Mouse (Mus musculus): ENCODE results near the gene St6galnac3. TPM values are rescaled to one million over a fixed set of nuclear protein-coding genes. Genes with fewer than 3 reads are reported as not detected.
"Not testable (repeated sequence)": the region's sequence is repeated elsewhere in the genome, so short reads cannot be mapped to it uniquely, and the experiment has no call there.

Gene St6galnac3
- polyA plus RNA-seq, 1 experiment: not detected

DNA sequence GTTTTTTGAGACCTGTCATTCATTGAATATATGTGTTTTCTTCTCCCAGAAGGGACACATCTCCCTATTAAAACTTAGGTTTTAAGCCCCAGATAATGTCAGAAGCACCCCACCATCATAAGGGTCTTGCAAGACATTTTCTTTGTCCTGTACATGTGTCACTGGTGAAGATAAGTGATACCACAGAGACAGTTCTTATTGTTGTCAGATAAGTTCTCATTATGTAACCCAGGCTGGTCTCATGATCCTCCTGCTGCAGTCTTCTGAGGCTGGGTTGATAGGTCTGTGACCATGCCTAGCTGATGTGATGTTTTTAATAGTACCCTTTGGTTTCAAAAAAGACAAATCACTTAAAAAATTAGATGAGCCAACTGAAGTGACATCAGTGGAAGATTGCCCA, 40.2 kb upstream of the St6galnac3 start:
- TF ChIP-seq CTCF (IDR thresholded peaks at IDR 0.05; ENCODE audit: control insufficient read depth, insufficient read depth, insufficient read length) (no peak), CEBPB (IDR thresholded peaks at IDR 0.05; ENCODE audit: low read depth) (no peak), MAX (IDR thresholded peaks at IDR 0.05) (no peak), FOSL1 (IDR thresholded peaks at IDR 0.05; ENCODE audit: insufficient read depth, low read length, poor library complexity, severe bottlenecking) (no peak), MYOG (IDR thresholded peaks at IDR 0.05; ENCODE audit: control insufficient read depth, extremely low read depth, insufficient read length) (no peak), MYOD1 (IDR thresholded peaks at IDR 0.05; ENCODE audit: control insufficient read depth, insufficient read length, low read depth) (no peak), USF1 (IDR thresholded peaks at IDR 0.05; ENCODE audit: low read depth) (no peak)
- Histone ChIP-seq H3ac (ENCODE audit: control insufficient read depth, insufficient read length, low read depth) (no peak overlapping the region), H3K79me3 (ENCODE audit: low read depth) (no peaks in the 10 kb centered on the region), H3K79me2 (ENCODE audit: control insufficient read depth, insufficient read depth) (no peaks in the 10 kb centered on the region), H3K27me3 (ENCODE audit: control insufficient read depth, insufficient read depth, insufficient read length) (no peaks in the 10 kb centered on the region), H3K36me3 (ENCODE audit: control insufficient read depth, insufficient read depth) (no peaks in the 10 kb centered on the region), H3K4me3 (ENCODE audit: insufficient read depth, poor library complexity, severe bottlenecking) (no peak overlapping the region)

DNA sequence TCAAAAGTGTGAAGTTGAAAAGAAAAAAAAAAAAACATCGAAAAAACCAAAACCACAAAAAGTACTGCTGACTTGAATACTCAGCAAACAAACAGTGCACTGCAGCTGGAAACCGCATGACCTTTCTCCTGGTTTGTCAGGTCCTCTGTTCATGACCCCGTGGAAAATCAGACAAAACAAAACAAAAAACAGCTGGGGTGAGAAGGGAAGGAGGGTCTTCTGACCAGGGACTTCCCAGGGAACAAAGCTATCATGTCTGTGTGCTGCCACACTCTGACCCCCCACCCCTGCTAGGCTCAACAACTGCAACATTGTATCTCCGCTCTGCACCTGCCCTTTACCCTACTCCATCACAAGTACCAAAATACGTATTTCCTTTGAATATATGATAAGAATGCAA, 39.8 kb upstream of the St6galnac3 start:
- no peak overlapping the region for H3K4me3 ChIP-seq (ENCODE audit: insufficient read depth, poor library complexity, severe bottlenecking)
- TF ChIP-seq MYOD1 (IDR thresholded peaks at IDR 0.05; ENCODE audit: control insufficient read depth, insufficient read length, low read depth): no peak
- TF ChIP-seq CEBPB (IDR thresholded peaks at IDR 0.05; ENCODE audit: low read depth): no peak
- no peak for TF ChIP-seq USF1 (IDR thresholded peaks at IDR 0.05; ENCODE audit: low read depth)
- TF ChIP-seq CTCF (IDR thresholded peaks at IDR 0.05; ENCODE audit: control insufficient read depth, insufficient read depth, insufficient read length): no peak
- TF ChIP-seq MAX (IDR thresholded peaks at IDR 0.05): no peak
- no peak for TF ChIP-seq MYOG (IDR thresholded peaks at IDR 0.05; ENCODE audit: control insufficient read depth, extremely low read depth, insufficient read length)
- no peak for TF ChIP-seq FOSL1 (IDR thresholded peaks at IDR 0.05; ENCODE audit: insufficient read depth, low read length, poor library complexity, severe bottlenecking)
- H3ac ChIP-seq (ENCODE audit: control insufficient read depth, insufficient read length, low read depth): no peak overlapping the region
- no peaks in the 10 kb centered on the region for H3K79me3 ChIP-seq (ENCODE audit: low read depth)
- no peaks in the 10 kb centered on the region for H3K79me2 ChIP-seq (ENCODE audit: control insufficient read depth, insufficient read depth)
- H3K36me3 ChIP-seq (ENCODE audit: control insufficient read depth, insufficient read depth): no peaks in the 10 kb centered on the region
- no peaks in the 10 kb centered on the region for H3K27me3 ChIP-seq (ENCODE audit: control insufficient read depth, insufficient read depth, insufficient read length)

DNA sequence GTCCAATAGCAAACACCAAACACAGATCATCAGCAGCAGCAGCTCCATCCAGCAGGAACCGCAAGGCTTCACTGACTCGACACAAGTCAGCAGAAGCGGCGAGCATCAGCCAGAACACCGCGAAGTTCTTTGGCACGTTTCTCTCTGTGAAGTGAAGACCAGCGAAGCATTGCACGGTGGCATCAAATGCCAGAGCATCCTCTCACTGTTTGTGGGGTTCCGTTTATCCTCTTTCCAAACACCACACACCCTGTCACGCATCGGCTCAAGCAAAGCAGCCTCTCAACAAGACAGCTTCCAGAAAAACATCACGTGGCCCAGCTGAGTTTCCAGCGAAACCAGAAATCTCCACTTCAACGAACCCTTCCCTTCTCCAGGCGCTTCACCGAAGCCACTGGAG, 36.2 kb upstream of the St6galnac3 start:
- no peaks in the 10 kb centered on the region for H3K27me3 ChIP-seq (ENCODE audit: control insufficient read depth, insufficient read depth, insufficient read length)
- H3K36me3 ChIP-seq (ENCODE audit: control insufficient read depth, insufficient read depth): no peaks in the 10 kb centered on the region
- no peaks in the 10 kb centered on the region for H3K79me3 ChIP-seq (ENCODE audit: low read depth)
- no peaks in the 10 kb centered on the region for H3K79me2 ChIP-seq (ENCODE audit: control insufficient read depth, insufficient read depth)
- no peak overlapping the region for H3ac ChIP-seq (ENCODE audit: control insufficient read depth, insufficient read length, low read depth)
- TF ChIP-seq CTCF (IDR thresholded peaks at IDR 0.05; ENCODE audit: control insufficient read depth, insufficient read depth, insufficient read length) (no peak), USF1 (IDR thresholded peaks at IDR 0.05; ENCODE audit: low read depth) (no peak), MYOD1 (IDR thresholded peaks at IDR 0.05; ENCODE audit: control insufficient read depth, insufficient read length, low read depth) (no peak), MAX (IDR thresholded peaks at IDR 0.05) (no peak), CEBPB (IDR thresholded peaks at IDR 0.05; ENCODE audit: low read depth) (no peak), FOSL1 (IDR thresholded peaks at IDR 0.05; ENCODE audit: insufficient read depth, low read length, poor library complexity, severe bottlenecking) (no peak), MYOG (IDR thresholded peaks at IDR 0.05; ENCODE audit: control insufficient read depth, extremely low read depth, insufficient read length) (no peak)
- no peak overlapping the region for H3K4me3 ChIP-seq (ENCODE audit: insufficient read depth, poor library complexity, severe bottlenecking)

- TF ChIP-seq MYOG (IDR thresholded peaks at IDR 0.05; ENCODE audit: control insufficient read depth, extremely low read depth, insufficient read length) (no peak), USF1 (IDR thresholded peaks at IDR 0.05; ENCODE audit: low read depth) (no peak), CTCF (IDR thresholded peaks at IDR 0.05; ENCODE audit: control insufficient read depth, insufficient read depth, insufficient read length) (no peak), MAX (IDR thresholded peaks at IDR 0.05) (no peak), CEBPB (IDR thresholded peaks at IDR 0.05; ENCODE audit: low read depth) (no peak), FOSL1 (IDR thresholded peaks at IDR 0.05; ENCODE audit: insufficient read depth, low read length, poor library complexity, severe bottlenecking) (no peak), MYOD1 (IDR thresholded peaks at IDR 0.05; ENCODE audit: control insufficient read depth, insufficient read length, low read depth) (no peak)
Measured at GRCm38 (mm10) chr3:153759269-153759668, 34.3 kb upstream of the St6galnac3 start.

DNA sequence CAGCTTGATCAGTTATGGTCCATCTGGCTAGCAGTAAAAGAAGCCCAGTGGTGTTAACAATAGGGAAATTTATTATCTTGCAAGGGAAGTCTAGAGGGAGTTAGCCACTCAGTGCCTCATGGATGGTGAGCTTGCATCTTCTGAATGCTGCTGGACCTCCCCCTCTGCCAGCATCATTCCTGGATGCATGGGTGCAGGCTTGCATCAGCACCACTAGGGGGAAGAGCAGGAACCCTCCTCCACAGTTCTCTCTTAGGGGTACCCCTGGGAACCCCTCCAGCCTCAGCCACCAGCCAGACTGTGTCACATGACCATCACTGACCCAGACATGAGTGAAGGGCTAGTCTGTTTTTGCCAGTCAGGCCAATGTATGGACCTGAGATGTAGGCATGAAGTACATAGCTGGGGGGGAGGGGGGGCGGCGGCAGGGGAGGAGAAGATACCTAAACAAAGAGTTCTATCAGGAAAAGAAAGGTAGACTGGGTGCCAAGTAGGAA, 31.6 kb upstream of the St6galnac3 start:
- Histone ChIP-seq H3K36me3 (ENCODE audit: control insufficient read depth, insufficient read depth) (no peaks in the 10 kb centered on the region), H3K27me3 (ENCODE audit: control insufficient read depth, insufficient read depth, insufficient read length) (no peaks in the 10 kb centered on the region), H3ac (ENCODE audit: control insufficient read depth, insufficient read length, low read depth) (no peak overlapping the region), H3K79me3 (ENCODE audit: low read depth) (no peaks in the 10 kb centered on the region), H3K4me3 (ENCODE audit: insufficient read depth, poor library complexity, severe bottlenecking) (no peak overlapping the region), H3K79me2 (ENCODE audit: control insufficient read depth, insufficient read depth) (no peaks in the 10 kb centered on the region)
- no peak for TF ChIP-seq FOSL1 (IDR thresholded peaks at IDR 0.05; ENCODE audit: insufficient read depth, low read length, poor library complexity, severe bottlenecking)
- no peak for TF ChIP-seq CEBPB (IDR thresholded peaks at IDR 0.05; ENCODE audit: low read depth)
- TF ChIP-seq USF1 (IDR thresholded peaks at IDR 0.05; ENCODE audit: low read depth): no peak
- no peak for TF ChIP-seq MYOD1 (IDR thresholded peaks at IDR 0.05; ENCODE audit: control insufficient read depth, insufficient read length, low read depth)
- no peak for TF ChIP-seq CTCF (IDR thresholded peaks at IDR 0.05; ENCODE audit: control insufficient read depth, insufficient read depth, insufficient read length)
- no peak for TF ChIP-seq MYOG (IDR thresholded peaks at IDR 0.05; ENCODE audit: control insufficient read depth, extremely low read depth, insufficient read length)
- TF ChIP-seq MAX (IDR thresholded peaks at IDR 0.05): no peak

More at GRCm38 (mm10) chr3:153759269-153759668, 34.3 kb upstream of the St6galnac3 start:
- no peaks in the 10 kb centered on the region for H3K79me2 ChIP-seq (ENCODE audit: control insufficient read depth, insufficient read depth)
- H3ac ChIP-seq (ENCODE audit: control insufficient read depth, insufficient read length, low read depth): no peak overlapping the region
- no peaks in the 10 kb centered on the region for H3K79me3 ChIP-seq (ENCODE audit: low read depth)
- no peaks in the 10 kb centered on the region for H3K36me3 ChIP-seq (ENCODE audit: control insufficient read depth, insufficient read depth)
- no peaks in the 10 kb centered on the region for H3K27me3 ChIP-seq (ENCODE audit: control insufficient read depth, insufficient read depth, insufficient read length)
- no peak overlapping the region for H3K4me3 ChIP-seq (ENCODE audit: insufficient read depth, poor library complexity, severe bottlenecking)

GRCm38 (mm10) chr3:153755785-153756326, 30.9 kb upstream of the St6galnac3 start:
- H3K27me3 ChIP-seq (ENCODE audit: control insufficient read depth, insufficient read depth, insufficient read length); H3K4me3 ChIP-seq (ENCODE audit: insufficient read depth, poor library complexity, severe bottlenecking); H3K79me2 ChIP-seq (ENCODE audit: control insufficient read depth, insufficient read depth); H3ac ChIP-seq (ENCODE audit: control insufficient read depth, insufficient read length, low read depth); H3K79me3 ChIP-seq (ENCODE audit: low read depth); H3K36me3 ChIP-seq (ENCODE audit: control insufficient read depth, insufficient read depth): not testable (repeated sequence)
